Mouse (Mus musculus): ENCODE measurements around the gene Dnaja4.

Dnaja4 gene

GRCm38 (mm10) chr9:54700174-54700475 is 1.5 kb downstream of the Dnaja4 start:
- DNase-seq = no peak

- no peak for DNase-seq
These were observed 2.1 kb downstream of the Dnaja4 start for GRCm38 (mm10) chr9:54700746-54701145.

- no peak for DNase-seq
These were observed 3.9 kb downstream of the Dnaja4 start for GRCm38 (mm10) chr9:54702581-54702980.

GRCm38 (mm10) chr9:54704361-54704760 is 5.7 kb downstream of the Dnaja4 start:
- peak; percentile 68 for DNase-seq

GRCm38 (mm10) chr9:54705561-54705960 is 6.9 kb downstream of the Dnaja4 start:
- DNase-seq = no peak

- DNase-seq = no peak
These were observed 8.8 kb downstream of the Dnaja4 start for GRCm38 (mm10) chr9:54707288-54707999.

GRCm38 (mm10) chr9:54708085-54708484 is 9.4 kb downstream of the Dnaja4 start:
- no peak for DNase-seq

GRCm38 (mm10) chr9:54715776-54716175 is 17.1 kb downstream of the Dnaja4 start:
- DNase-seq = no peak

GRCm38 (mm10) chr9:54717527-54717926 is 18.9 kb downstream of the Dnaja4 start:
- no peak for DNase-seq

- DNase-seq = no peak
These were observed 23.5 kb downstream of the Dnaja4 start for GRCm38 (mm10) chr9:54722156-54722555.

- no peak for DNase-seq
These were observed 23.9 kb downstream of the Dnaja4 start for GRCm38 (mm10) chr9:54722596-54722995.

- DNase-seq = no peak
These were observed 27.6 kb downstream of the Dnaja4 start for GRCm38 (mm10) chr9:54726315-54726714.

- DNase-seq = no peak
These were observed 33.4 kb downstream of the Dnaja4 start for GRCm38 (mm10) chr9:54732122-54732521.

- DNase-seq = peak; percentile 99
These were observed 35.4 kb downstream of the Dnaja4 start, which contains the start of gene Wdr61 for GRCm38 (mm10) chr9:54733921-54734638. Gene Wdr61, minus strand, starts transcription at chr9:54734519.

- DNase-seq = no peak
These were observed 36.1 kb downstream of the Dnaja4 start for GRCm38 (mm10) chr9:54734639-54735252.

GRCm38 (mm10) chr9:54736284-54736701 is 37.6 kb downstream of the Dnaja4 start:
- DNase-seq = peak; percentile 75

GRCm38 (mm10) chr9:54738376-54738775 is 39.7 kb downstream of the Dnaja4 start:
- DNase-seq = peak; percentile 50

GRCm38 (mm10) chr9:54743891-54744290 is 45.2 kb downstream of the Dnaja4 start:
- no peak for DNase-seq

- no peak for DNase-seq
These were observed 47.2 kb downstream of the Dnaja4 start for GRCm38 (mm10) chr9:54745740-54746370.

- DNase-seq = no peak
These were observed 51.7 kb downstream of the Dnaja4 start for GRCm38 (mm10) chr9:54750215-54750981.

- DNase-seq = no peak
These were observed 53.0 kb downstream of the Dnaja4 start for GRCm38 (mm10) chr9:54751684-54752083.

GRCm38 (mm10) chr9:54752201-54752943 is 53.7 kb downstream of the Dnaja4 start:
- no peak for DNase-seq

All from liver (tissue).